Mouse (Mus musculus) CH12.LX (cell line): ENCODE data around the gene Gm16181. TPM values are rescaled to one million over a fixed set of nuclear protein-coding genes. Genes with fewer than 3 reads are reported as not detected.

ENCODE experiments used
- DNase-seq: peaks from one replicate; pipeline ENCODE4 v3.0.0-alpha.2; 2013; ENCODE audit errors: extremely low read depth
- H3K27ac ChIP-seq: 2 replicates; pipeline ENCODE4 v1.5.1; 2012; ENCODE audit warnings: low read depth, mild to moderate bottlenecking, control low read depth, moderate library complexity; ENCODE audit not compliant: insufficient read depth
- H3K27me3 ChIP-seq: replicated peaks from 2 replicates; pipeline ENCODE3; 2012; ENCODE audit warnings: inconsistent platforms
- H3K36me3 ChIP-seq, 2 experiments: replicated peaks in 1 of 2; 2 replicates each; pipeline versions ENCODE3 to v1.6.1; 2012; ENCODE audit warnings: inconsistent platforms in 1 of 2, low read length in 1 of 2, mild to moderate bottlenecking in 1 of 2, mixed read lengths in 1 of 2, moderate library complexity in 1 of 2; ENCODE audit not compliant: control insufficient read depth in 1 of 2, insufficient read depth in 1 of 2
- H3K4me1 ChIP-seq, 2 experiments: 2 replicates each; pipeline ENCODE4 v1.6.1; 2012; ENCODE audit warnings: inconsistent platforms in 1 of 2, moderate library complexity in 1 of 2; ENCODE audit not compliant: insufficient read depth in 2 of 2, control insufficient read depth in 1 of 2
- H3K4me2 ChIP-seq: 2 replicates; pipeline ENCODE4 v1.6.1; 2012; ENCODE audit warnings: low read depth, mild to moderate bottlenecking, control low read depth; ENCODE audit not compliant: poor library complexity, insufficient read depth, severe bottlenecking
- H3K4me3 ChIP-seq, 3 experiments: fragments of 150-350 bp in 1 of 3; sonication (generic) in 1 of 3; replicated peaks in 1 of 3; 2 replicates each; pipeline versions ENCODE3 to v1.5.1; 2011 to 2012; ENCODE audit warnings: low read depth in 2 of 3, low read length in 2 of 3, mild to moderate bottlenecking in 2 of 3, moderate library complexity in 2 of 3, control low read depth in 1 of 3, improper control_type of control experiment in 1 of 3, inconsistent platforms in 1 of 3, mixed read lengths in 1 of 3; ENCODE audit not compliant: poor library complexity in 1 of 3
- H3K79me2 ChIP-seq: replicated peaks from 2 replicates; pipeline ENCODE4 v1.6.1; 2012; ENCODE audit warnings: mild to moderate bottlenecking, moderate library complexity; ENCODE audit not compliant: control insufficient read depth, poor library complexity, insufficient read depth, severe bottlenecking; ENCODE audit errors: extremely low read depth
- H3K9ac ChIP-seq: 2 replicates; pipeline ENCODE4 v1.6.1; 2012; ENCODE audit warnings: low read depth, mild to moderate bottlenecking, control low read depth, moderate library complexity; ENCODE audit not compliant: insufficient read depth
- H3K9me3 ChIP-seq: replicated peaks from 2 replicates; pipeline ENCODE3; 2012; ENCODE audit warnings: low read length, inconsistent platforms, mixed read lengths
- CHD1 ChIP-seq: IDR thresholded peaks from 2 replicates; pipeline ENCODE4 v1.6.1; 2012; ENCODE audit warnings: low read depth, low read length, improper control_type of control experiment, inconsistent platforms
- CHD2 ChIP-seq: IDR thresholded peaks from 2 replicates; pipeline ENCODE4 v1.6.1; 2011; ENCODE audit warnings: low read length, improper control_type of control experiment
- CTCF ChIP-seq, 2 experiments: IDR thresholded peaks in 1 of 2; conservative IDR thresholded peaks in 1 of 2; 2 replicates each; pipeline ENCODE4 v1.5.1; 2011 to 2012; ENCODE audit warnings: low read depth in 2 of 2, low read length in 2 of 2, improper control_type of control experiment in 1 of 2, inconsistent platforms in 1 of 2, mild to moderate bottlenecking in 1 of 2, moderate library complexity in 1 of 2
- E2F4 ChIP-seq: IDR thresholded peaks from 2 replicates; pipeline ENCODE4 v1.6.1; 2011; ENCODE audit warnings: low read depth, low read length, improper control_type of control experiment; ENCODE audit not compliant: insufficient replicate concordance
- ELF1 ChIP-seq: IDR thresholded peaks from 2 replicates; pipeline ENCODE4 v1.6.1; 2014; ENCODE audit warnings: low read depth, mild to moderate bottlenecking, inconsistent platforms, low read length, improper control_type of control experiment
- EP300 ChIP-seq: IDR thresholded peaks from 2 replicates; pipeline ENCODE4 v1.6.1; 2011; ENCODE audit warnings: low read length, improper control_type of control experiment
- GABPA ChIP-seq: IDR thresholded peaks from 2 replicates; pipeline ENCODE4 v1.6.1; 2012; ENCODE audit warnings: low read depth, low read length, improper control_type of control experiment, inconsistent platforms; ENCODE audit not compliant: insufficient replicate concordance
- IRF4 ChIP-seq: IDR thresholded peaks from 2 replicates; pipeline ENCODE4 v1.6.1; 2014; ENCODE audit warnings: low read depth, mild to moderate bottlenecking, inconsistent platforms, low read length, improper control_type of control experiment
- KAT2A ChIP-seq: IDR thresholded peaks from 2 replicates; pipeline ENCODE4 v1.6.1; 2012; ENCODE audit warnings: low read length, improper control_type of control experiment, inconsistent platforms; ENCODE audit not compliant: insufficient replicate concordance
- MAX ChIP-seq: IDR thresholded peaks from 2 replicates; pipeline ENCODE4 v1.6.1; 2011; ENCODE audit warnings: low read length, improper control_type of control experiment
- MAZ ChIP-seq: IDR thresholded peaks from 2 replicates; pipeline ENCODE4 v1.6.1; 2012; ENCODE audit warnings: low read depth, mild to moderate bottlenecking, inconsistent platforms, low read length, improper control_type of control experiment, moderate library complexity
- MEF2A ChIP-seq: IDR thresholded peaks from 2 replicates; pipeline ENCODE4 v1.6.1; 2014; ENCODE audit warnings: low read depth, mild to moderate bottlenecking, inconsistent platforms, low read length, improper control_type of control experiment, borderline replicate concordance
- MYC ChIP-seq: IDR thresholded peaks from 2 replicates; pipeline ENCODE4 v1.6.1; 2011; ENCODE audit warnings: low read depth, mild to moderate bottlenecking, improper control_type of control experiment, low read length
- NRF1 ChIP-seq: IDR thresholded peaks from 2 replicates; pipeline ENCODE4 v1.6.1; 2014; ENCODE audit warnings: low read depth, mild to moderate bottlenecking, inconsistent platforms, low read length, improper control_type of control experiment, moderate library complexity
- PAX5 ChIP-seq: IDR thresholded peaks from 2 replicates; pipeline ENCODE4 v1.6.1; 2012; ENCODE audit warnings: low read length, inconsistent platforms, mixed read lengths
- POLR2A ChIP-seq: IDR thresholded peaks from 2 replicates; pipeline ENCODE4 v1.6.1; 2011; ENCODE audit warnings: low read depth, mild to moderate bottlenecking, improper control_type of control experiment, low read length
- RAD21 ChIP-seq: IDR thresholded peaks from 2 replicates; pipeline ENCODE4 v1.6.1; 2011; ENCODE audit warnings: low read depth, mild to moderate bottlenecking, low read length, improper control_type of control experiment, moderate library complexity
- SIN3A ChIP-seq: IDR thresholded peaks from 2 replicates; pipeline ENCODE4 v1.6.1; 2012; ENCODE audit warnings: low read length, improper control_type of control experiment, inconsistent platforms
- SMC3 ChIP-seq: IDR thresholded peaks from 2 replicates; pipeline ENCODE4 v1.6.1; 2011; ENCODE audit warnings: low read depth, low read length, improper control_type of control experiment
- UBTF ChIP-seq: IDR thresholded peaks from 2 replicates; pipeline ENCODE4 v1.6.1; 2012; ENCODE audit warnings: low read depth, mild to moderate bottlenecking, inconsistent platforms, low read length, improper control_type of control experiment, moderate library complexity
- USF1 ChIP-seq: IDR thresholded peaks from 2 replicates; pipeline ENCODE4 v1.6.1; 2014; ENCODE audit warnings: low read depth, mild to moderate bottlenecking, inconsistent platforms, low read length, improper control_type of control experiment
- ZC3H11A ChIP-seq: IDR thresholded peaks from 2 replicates; pipeline ENCODE4 v1.6.1; 2012; ENCODE audit warnings: low read depth, mild to moderate bottlenecking, inconsistent platforms, low read length, improper control_type of control experiment
- ZKSCAN1 ChIP-seq: IDR thresholded peaks from 2 replicates; pipeline ENCODE4 v1.6.1; 2012; ENCODE audit warnings: low read depth, inconsistent platforms, low read length, improper control_type of control experiment, borderline replicate concordance
- ZMIZ1 ChIP-seq: IDR thresholded peaks from 2 replicates; pipeline ENCODE4 v1.6.1; 2012; ENCODE audit warnings: low read depth, mild to moderate bottlenecking, inconsistent platforms, low read length, improper control_type of control experiment
- dilution Hi-C: fragments of 300-500 bp; cut with MboI; formaldehyde crosslinking; loops from 2 replicates; pipeline ENCODE4 v1.14.3; 2020; ENCODE audit warnings: low sequenced_read_pairs; ENCODE audit not compliant: extremely low pct_unique_long_range_greater_than_20kb, extremely low pct_ligation_motif_present
- in situ Hi-C: fragments of 300-500 bp; cut with MboI; formaldehyde crosslinking; loops from 3 replicates; pipeline ENCODE4 v1.14.3; 2019; ENCODE audit warnings: low sequenced_read_pairs, low pct_ligation_motif_present, low pct_unique_long_range_greater_than_20kb, mixed read lengths
- polyA plus RNA-seq: library from polyadenylated mRNA; unstranded; fragments of >175 nt; gene quantifications from 2 replicates; pipeline ENCODE4 v1.2.1, GENCODE M21; 2012; ENCODE audit warnings: low read depth; ENCODE audit not compliant: insufficient read length
- total RNA-seq, 2 experiments: library from RNA; depleted of rRNA; stranded (reverse); fragments of 300-350 nt in 1 of 2; fragments of >200 nt in 1 of 2; gene quantifications; 2 replicates each; pipeline ENCODE4 v1.2.3; 2012 to 2014

The Gm16181 gene
- total and polyA plus RNA-seq, 3 experiments = not detected

DNA sequence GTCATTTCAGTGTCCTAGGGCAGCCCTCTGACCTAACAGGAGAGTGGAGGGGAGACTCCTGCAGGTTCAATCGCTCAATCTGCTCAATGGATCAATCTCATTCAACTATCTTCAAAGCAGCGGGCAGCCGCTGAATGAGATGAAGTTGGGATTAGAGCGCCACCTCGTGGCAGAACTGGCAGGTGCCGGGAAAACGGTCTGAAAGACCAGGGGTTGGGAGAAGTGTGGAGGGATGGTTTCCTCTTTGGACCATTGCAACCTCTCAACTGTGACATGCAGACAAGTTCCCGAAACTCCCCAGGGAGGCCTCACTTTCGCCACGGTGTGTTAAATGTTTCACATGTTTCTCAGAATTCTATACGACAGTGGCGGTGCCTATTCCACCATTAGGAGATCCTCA is 11.4 kb downstream of the Gm16181 start:
- peaks cover 33 to 60% of the 10 kb centered on the region in 2 experiments for H3K36me3 ChIP-seq
- H3K9me3 ChIP-seq = no peaks in the 10 kb centered on the region
- peak; percentile 88 for DNase-seq
- TF ChIP-seq ZMIZ1 = peak; percentile 41; the same call in 1 of the 2 replicates
- TF ChIP-seq ZC3H11A = peak; percentile 88
- TF ChIP-seq POLR2A = no peak
- 0 out of 2 replicates have a peak, but pooled peaks have one; percentile 34 for TF ChIP-seq MEF2A
- 0 out of 2 replicates have a peak, but pooled peaks have one; percentile 22 for TF ChIP-seq NRF1
- peak; percentile 61 for TF ChIP-seq SIN3A
- peak; percentile 49 for TF ChIP-seq IRF4
- TF ChIP-seq CHD1 = no peak
- TF ChIP-seq MYC = peak; percentile 65; the same call in 1 of the 2 replicates
- peak; percentile 46 for TF ChIP-seq ELF1
- TF ChIP-seq RAD21 = peak; percentile 88
- peak; percentile 47; the same call in 1 of the 2 replicates for TF ChIP-seq CHD2
- no peak for TF ChIP-seq E2F4
- TF ChIP-seq MAX = peak; percentile 59; the same call in 1 of the 2 replicates
- TF ChIP-seq UBTF = no peak
- no peak for TF ChIP-seq KAT2A
- TF ChIP-seq MAZ = 0 out of 2 replicates have a peak, but pooled peaks have one; percentile 17
- 0 out of 2 replicates have a peak, but pooled peaks have one; percentile 22 for TF ChIP-seq EP300
- TF ChIP-seq SMC3 = peak; percentile 96
- TF ChIP-seq CTCF (conservative IDR thresholded peaks at IDR 0.05 in 1 of 2, IDR thresholded peaks at IDR 0.05 in 1 of 2; ENCODE audit: low read depth in 2 of 2, low read length in 2 of 2) = peak; percentile 80 to 94
- no peak for TF ChIP-seq PAX5
- TF ChIP-seq ZKSCAN1 = no peak
- H3K79me2 ChIP-seq = peaks cover 31% of the 10 kb centered on the region
- H3K4me2 ChIP-seq = peak overlapping the region; percentile 69
- H3K27ac ChIP-seq = peak overlapping the region; percentile 41
- no peak overlapping the region for H3K4me3 ChIP-seq
- peaks cover 17 to 67% of the 10 kb centered on the region in 2 experiments for H3K4me1 ChIP-seq
- in situ Hi-C loops = loop anchor here (5.0 to 10.0 kb wide), 3 partner anchors 60 to 217 kb away; partner anchors contain the start of genes Ly6g5b and Vwa7
- H3K27me3 ChIP-seq = no peaks in the 10 kb centered on the region
- dilution Hi-C loops = no loop called here
- peak overlapping the region; percentile 35; the same call in 1 of the 2 replicates for H3K9ac ChIP-seq

DNA sequence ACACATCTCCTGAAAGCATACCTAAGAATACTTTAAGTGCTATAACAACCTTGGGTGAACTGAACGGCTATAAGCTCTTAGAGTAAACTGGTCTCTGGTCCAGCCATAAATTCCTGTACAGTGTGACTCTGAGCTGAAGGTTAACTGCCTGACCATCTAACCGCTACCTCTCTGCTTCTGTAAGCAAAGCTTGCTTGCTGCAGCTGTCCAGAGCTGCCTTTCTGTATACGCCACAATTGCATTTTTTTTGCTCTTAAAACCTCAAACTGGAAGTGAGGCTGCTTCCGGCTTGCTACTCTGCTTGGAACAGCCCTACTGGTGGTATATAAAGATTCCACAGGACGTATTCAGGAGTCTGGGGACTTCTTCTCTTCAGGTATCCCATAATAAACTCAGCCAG is 12.0 kb downstream of the Gm16181 start:
- Histone ChIP-seq H3K4me2 (0 out of 2 replicates have a peak overlapping the region, but pooled peaks have one; percentile 2), H3K4me1 (peaks cover 17 to 62% of the 10 kb centered on the region in 2 experiments), H3K9me3 (no peaks in the 10 kb centered on the region), H3K79me2 (peaks cover 31% of the 10 kb centered on the region), H3K9ac (no peak overlapping the region), H3K27ac (peak overlapping the region; percentile 31), H3K36me3 (peaks cover 32 to 58% of the 10 kb centered on the region in 2 experiments), H3K4me3 (peak overlapping the region in 1 of 3 experiments; percentile 18), H3K27me3 (no peaks in the 10 kb centered on the region)
- no peak for DNase-seq
- dilution Hi-C loops (no loop called here), in situ Hi-C loops (loop anchor here (5.0 to 10.0 kb wide), 3 partner anchors 60 to 218 kb away; partner anchors contain the start of genes Ly6g5b and Vwa7)
- TF ChIP-seq USF1 (no peak), GABPA (no peak), POLR2A (no peak), SMC3 (no peak), EP300 (no peak)
